Mouse (Mus musculus) urinary bladder, postnatal 14 days (tissue): ENCODE measurements around the gene Zfp26.

Experiments
- DNase-seq: peaks from one replicate; pipeline ENCODE4 v3.0.0; 2021; ENCODE audit warnings: low spot score

Zfp26 gene

GRCm38 (mm10) chr9:20459377-20460317 lies at the start of gene Zfp26:
Gene Zfp26, minus strand, starts transcription at chr9:20460162.
- peak; percentile 84 for DNase-seq

- no peak for DNase-seq
These were observed 49.7 kb upstream of the Zfp26 start for GRCm38 (mm10) chr9:20509676-20510075.

DNA sequence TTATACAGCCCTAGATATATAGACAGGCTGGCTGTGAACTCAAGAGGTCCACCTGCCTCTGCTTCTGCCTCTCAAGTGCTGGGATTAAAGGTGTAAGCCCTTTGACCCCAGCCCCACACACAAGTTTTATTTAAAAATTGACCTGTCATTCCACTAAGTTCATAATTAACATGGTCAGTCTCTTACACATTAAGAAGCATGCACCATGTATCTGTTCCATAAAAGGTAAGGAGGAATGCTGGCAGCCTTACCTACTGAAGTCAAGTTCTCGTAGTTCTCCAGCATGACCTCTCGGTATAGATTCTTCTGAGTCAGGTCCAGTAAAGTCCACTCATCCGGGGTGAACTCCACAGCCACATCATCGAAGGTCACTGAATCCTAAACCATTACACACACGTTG lies 44.8 kb upstream of the Zfp26 start:
- no peak for DNase-seq

DNA sequence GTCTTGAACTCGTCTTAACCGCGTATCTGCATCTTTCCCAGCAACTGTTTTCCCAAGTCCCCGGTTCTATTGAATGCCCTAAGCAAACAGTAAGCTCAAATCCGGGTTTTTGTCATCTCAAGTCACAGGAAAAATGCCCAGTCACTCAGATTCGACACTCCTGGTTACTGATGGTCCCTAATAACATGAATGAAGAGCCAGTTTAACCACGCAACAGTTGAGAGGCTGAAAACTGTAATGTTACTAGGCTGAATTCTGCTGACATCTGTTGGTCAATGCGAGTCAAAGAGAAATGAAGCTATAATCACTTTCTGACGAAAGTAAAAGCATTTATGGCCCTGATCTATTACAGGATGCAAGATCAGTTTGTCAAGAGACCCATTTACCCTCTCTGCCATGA lies 33.3 kb upstream of the Zfp26 start:
- DNase-seq, result no peak

DNA sequence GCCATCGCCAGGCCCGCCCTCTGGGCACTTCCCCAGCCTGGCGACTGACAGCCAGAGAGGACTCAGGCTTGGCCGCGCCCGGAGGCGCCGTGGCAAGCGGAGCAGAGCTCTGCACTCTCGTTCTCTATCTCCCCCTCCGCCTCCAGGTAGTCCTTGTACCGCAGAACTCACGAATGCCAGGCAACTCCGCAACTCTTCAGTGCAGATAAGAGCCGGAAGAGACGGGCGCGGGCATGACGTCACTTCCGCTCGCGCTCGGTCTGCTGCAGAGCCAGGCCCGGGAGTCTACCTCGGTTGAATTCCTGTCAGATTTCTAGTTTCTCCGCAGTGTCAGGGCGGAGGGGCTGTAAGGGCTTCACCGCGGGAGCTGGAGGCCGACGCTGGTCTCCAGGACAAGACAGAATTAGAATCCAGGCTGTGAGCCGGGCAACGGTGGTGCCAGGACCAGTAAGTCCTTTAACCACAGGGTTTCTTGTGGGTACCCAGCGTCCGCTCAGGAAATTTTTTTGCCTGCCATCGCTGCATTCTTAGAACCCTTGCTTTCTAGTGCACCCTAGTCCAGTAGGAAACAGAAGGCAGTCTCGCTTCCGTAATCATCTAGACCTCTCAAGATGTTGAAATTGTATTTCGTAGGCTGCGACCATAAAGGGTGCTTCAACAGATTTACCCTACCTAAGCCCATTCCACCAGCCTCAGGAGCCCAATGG lies 32.7 kb upstream of the Zfp26 start, which contains the start of gene Zfp426:
Gene Zfp426, minus strand, starts transcription at position 220 of the 707 bp plus-strand sequence.
- DNase-seq, result peak; percentile 83

GRCm38 (mm10) chr9:20491858-20492526 lies 32.0 kb upstream of the Zfp26 start:
- no peak for DNase-seq

- no peak for DNase-seq
These were observed 29.6 kb upstream of the Zfp26 start for GRCm38 (mm10) chr9:20489536-20489935.

GRCm38 (mm10) chr9:20479396-20479795 lies 19.4 kb upstream of the Zfp26 start:
- DNase-seq, result no peak

- DNase-seq, result no peak
These were observed 16.7 kb upstream of the Zfp26 start for GRCm38 (mm10) chr9:20476632-20477031.

DNA sequence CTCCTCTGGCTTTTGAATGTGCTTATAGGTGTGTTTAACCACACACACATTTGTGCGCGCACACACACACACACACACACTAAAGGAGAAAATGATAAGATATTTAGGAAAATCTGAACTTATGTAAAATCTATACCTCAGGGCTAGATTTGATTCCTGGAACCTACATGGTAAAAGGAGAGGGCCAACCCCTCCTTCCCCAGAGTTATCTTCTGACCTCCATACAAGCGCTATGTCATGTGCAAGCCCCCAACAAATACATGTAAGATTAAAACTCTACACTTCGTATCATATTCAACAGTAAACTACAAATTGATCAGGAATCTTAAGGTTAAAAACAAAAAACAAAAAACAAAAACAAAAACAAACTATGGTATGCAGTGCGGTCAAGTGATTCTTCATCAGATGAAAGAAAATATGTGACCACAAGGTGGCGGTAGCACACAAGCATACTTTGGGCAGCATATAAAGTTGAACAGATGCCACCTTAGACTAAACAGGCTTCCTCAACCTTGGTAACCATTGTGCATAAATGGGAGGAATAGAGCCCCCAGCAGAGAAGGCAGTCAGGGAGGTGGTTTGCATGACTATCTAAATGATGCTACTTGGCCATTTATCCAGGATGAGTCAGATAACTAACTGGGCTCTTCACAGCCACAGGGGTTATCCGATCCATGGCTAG lies 6.9 kb upstream of the Zfp26 start:
- DNase-seq, result peak; percentile 69

DNA sequence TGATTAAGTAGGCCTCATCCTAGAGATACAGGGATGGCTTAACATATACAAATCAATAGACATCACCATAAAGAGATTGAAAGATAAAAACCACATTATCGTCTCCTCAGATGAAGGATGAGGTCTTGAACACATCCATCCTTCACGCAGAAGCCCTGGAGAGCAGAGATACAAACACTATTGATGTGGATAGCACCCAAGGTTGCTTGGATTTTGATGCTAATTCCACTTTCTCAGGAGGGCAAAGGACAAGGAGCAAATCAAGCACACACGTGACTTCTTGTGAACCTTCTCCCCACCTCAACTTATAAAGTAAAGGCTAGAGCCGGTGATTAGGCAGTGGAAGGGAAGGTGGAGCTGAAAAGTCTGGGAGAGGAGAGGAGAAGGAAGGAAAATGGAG lies 6.3 kb downstream of the Zfp26 start:
- DNase-seq, result no peak

DNA sequence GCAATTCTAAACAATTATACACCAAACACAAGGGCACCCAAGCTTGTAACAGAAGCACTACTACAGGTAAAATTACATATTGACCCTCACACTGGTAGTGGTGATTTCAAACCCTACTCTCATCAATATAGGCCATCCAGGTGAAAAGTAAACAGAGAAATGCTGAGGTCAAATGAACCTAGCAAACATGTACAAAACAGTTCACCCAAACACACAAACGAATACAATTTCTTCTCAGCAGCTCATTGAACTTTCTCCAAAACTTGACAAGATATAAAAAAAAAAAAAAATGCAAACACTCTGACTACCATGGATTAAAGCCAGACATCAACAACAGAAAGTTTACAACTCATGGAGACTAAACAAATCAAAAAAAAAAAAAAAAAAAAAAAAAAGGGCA lies 8.5 kb downstream of the Zfp26 start:
- DNase-seq, result no peak

- no peak for DNase-seq
These were observed 16.7 kb downstream of the Zfp26 start for GRCm38 (mm10) chr9:20443183-20443783.

DNA sequence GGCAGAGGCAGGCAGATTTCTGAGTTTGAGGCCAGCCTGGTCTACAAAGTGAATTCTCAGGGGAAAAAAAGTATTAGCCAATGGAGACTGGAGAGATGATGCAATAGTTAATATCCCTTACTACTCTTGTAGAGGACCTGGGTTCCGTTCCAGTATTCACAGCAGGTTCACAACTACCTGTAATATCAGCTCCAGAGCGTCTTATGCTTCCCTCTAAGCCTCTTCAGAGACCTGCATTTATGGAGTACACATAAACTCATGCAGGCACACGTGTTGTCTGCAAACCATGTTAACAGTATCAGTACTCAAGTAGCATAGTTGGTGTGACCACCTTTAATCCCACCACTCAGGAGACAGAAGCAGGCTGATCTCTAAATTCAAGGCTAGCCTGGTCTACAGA lies 30.0 kb downstream of the Zfp26 start:
- DNase-seq, result no peak

GRCm38 (mm10) chr9:20411460-20411859 lies 48.5 kb downstream of the Zfp26 start:
- no peak for DNase-seq

- DNase-seq, result no peak
These were observed 50.6 kb downstream of the Zfp26 start for GRCm38 (mm10) chr9:20409319-20409718.

DNA sequence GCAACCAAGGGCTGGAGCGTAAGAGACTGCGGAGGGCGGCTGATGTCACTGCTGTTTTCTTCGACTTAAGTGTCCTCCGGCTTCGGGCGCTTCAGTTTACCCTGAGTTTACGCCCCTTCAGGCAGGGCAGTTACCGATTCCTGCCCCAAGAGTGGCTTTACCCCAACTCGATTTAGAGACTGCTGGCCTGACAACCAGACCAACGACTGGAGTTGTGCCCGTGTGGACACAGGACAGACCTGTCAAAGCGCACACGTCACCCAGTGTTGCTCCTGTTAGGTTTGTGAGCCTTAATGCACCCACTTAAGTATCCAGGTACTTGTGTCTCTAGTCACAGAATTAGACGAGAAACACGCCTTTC lies 74.6 kb downstream of the Zfp26 start:
- DNase-seq, result no peak

- DNase-seq, result peak; percentile 89
These were observed 75.2 kb downstream of the Zfp26 start, which contains the start of gene Zfp560 for GRCm38 (mm10) chr9:20384532-20385342. Gene Zfp560, minus strand, starts transcription at chr9:20385177.

DNA sequence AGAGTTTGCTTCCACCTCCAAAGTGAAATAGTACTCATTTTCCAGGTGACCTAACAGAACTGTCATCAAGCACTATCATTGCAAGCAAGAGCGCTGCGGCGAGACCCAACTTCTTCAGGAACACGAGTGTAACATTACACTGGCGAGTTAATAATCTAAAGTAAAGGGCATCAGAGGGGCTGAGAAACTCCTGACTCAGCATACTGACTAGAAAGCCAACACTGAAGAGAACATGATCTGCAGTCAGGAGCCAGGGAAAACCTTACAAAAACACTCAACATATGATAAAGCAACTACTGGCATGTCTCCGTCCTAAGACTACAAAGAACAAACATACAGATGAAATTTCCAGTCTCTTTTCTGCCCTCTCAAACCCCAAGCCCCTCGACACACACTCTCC lies 76.3 kb downstream of the Zfp26 start:
- DNase-seq, result no peak
